In the genomic region with DNA sequence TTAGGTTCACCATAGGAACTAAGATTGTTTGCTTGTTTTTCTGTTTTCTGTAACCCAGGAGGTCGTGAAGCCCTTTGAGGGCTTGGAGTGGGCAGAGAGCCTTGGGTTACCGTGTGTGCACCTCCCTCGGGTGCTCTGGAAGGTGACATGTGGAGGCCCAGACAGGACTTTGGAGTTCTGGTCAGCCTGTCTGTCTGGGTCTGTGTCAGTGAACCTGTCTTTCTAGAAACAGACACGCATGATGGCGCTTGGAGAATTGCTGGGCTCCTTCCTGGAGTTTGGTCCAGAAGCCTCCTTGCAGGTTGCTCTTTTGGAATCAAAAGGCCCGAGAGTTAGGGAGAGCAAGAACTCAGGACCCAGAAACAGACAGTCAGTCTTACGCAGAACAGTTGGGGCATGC, we compare ENCODE assay signal across 8 mouse cellular contexts. TPM values are rescaled to one million over a fixed set of nuclear protein-coding genes. Genes with fewer than 3 reads are reported as not detected.
DNase-seq lines count a peak whose midpoint lies in the region; ATAC-seq and TF ChIP-seq lines count a peak whose summit lies in the region.

No protein-coding gene starts in this region.

- H3K4me3 ChIP-seq in lung, adult 2 months (replicated peaks; ENCODE audit: extremely low read depth, low read depth, low read length), result no peak overlapping the region
- H3K4me3 ChIP-seq in embryonic facial prominence, embryonic 15.5 days (replicated peaks), result peak overlapping the region; percentile 77
- H3K4me3 ChIP-seq in intestine, embryonic 16.5 days (ENCODE audit: low read length), result peak overlapping the region; percentile 47

- no peak overlapping the region for H3K9ac ChIP-seq in embryonic facial prominence, embryonic 15.5 days
- peak overlapping the region; percentile 69 for H3K9ac ChIP-seq in intestine, embryonic 16.5 days (ENCODE audit: low read depth, low read length)

- H3K9me3 ChIP-seq in embryonic facial prominence, embryonic 15.5 days (replicated peaks), result no peaks in the 10 kb centered on the region
- H3K9me3 ChIP-seq in intestine, embryonic 16.5 days (ENCODE audit: control insufficient read depth, low read length), result no peaks in the 10 kb centered on the region

- intact Hi-C loops in gastrocnemius, postnatal 14 days (cut with DNase I; ENCODE audit: low total_unique reads), result no loop called here

- peaks cover 47% of the 10 kb centered on the region for H3K36me3 ChIP-seq in embryonic facial prominence, embryonic 15.5 days
- H3K36me3 ChIP-seq in intestine, embryonic 16.5 days (ENCODE audit: control insufficient read depth, insufficient read depth, low read length), result peaks cover 9% of the 10 kb centered on the region

- peak overlapping the region; percentile 54 for H3K4me2 ChIP-seq in embryonic facial prominence, embryonic 15.5 days (replicated peaks)
- peak overlapping the region; percentile 54 for H3K4me2 ChIP-seq in intestine, embryonic 16.5 days (ENCODE audit: low read depth, low read length)

- peak; percentile 49 for DNase-seq in lung, adult 2 months
- no peak for DNase-seq in lung, postnatal 4 days
- DNase-seq in c-Kit-positive CD71-positive TER-119-positive erythroid progenitor cells, embryonic 14.5 days (ENCODE audit: low spot score), result no peak
- DNase-seq in T-cell, adult 2 months (ENCODE audit: low spot score), result no peak
- DNase-seq in gastrocnemius, postnatal 14 days, result no peak

- H3K27me3 ChIP-seq in embryonic facial prominence, embryonic 15.5 days, result no peaks in the 10 kb centered on the region
- no peaks in the 10 kb centered on the region for H3K27me3 ChIP-seq in intestine, embryonic 16.5 days (replicated peaks; ENCODE audit: control insufficient read depth, insufficient read depth, low read length)

- peak overlapping the region; percentile 91 for H3K27ac ChIP-seq in embryonic facial prominence, embryonic 15.5 days (replicated peaks)
- peak overlapping the region; percentile 95 for H3K27ac ChIP-seq in intestine, embryonic 16.5 days (ENCODE audit: low read length)

- no peak for ATAC-seq in embryonic facial prominence, embryonic 15.5 days (ENCODE audit: insufficient number of reproducible peaks, low FRiP score, low TSS enrichment, low read depth)
- peak; percentile 11 for ATAC-seq in intestine, embryonic 16.5 days
- ATAC-seq in megakaryocyte-erythroid progenitor cell, adult 5-6 weeks (replicated peaks; ENCODE audit: low FRiP score, low TSS enrichment, poor library complexity, severe bottlenecking), result 0 out of 2 replicates have a peak, but pooled peaks have one; percentile 1

- no peak for TF ChIP-seq CTCF in lung, adult 2 months (IDR thresholded peaks at IDR 0.05; ENCODE audit: insufficient read depth, low read length)

- 55% methylated on average over 7 of the region's 7 CpGs for WGBS in lung, adult 2 months
- WGBS in embryonic facial prominence, embryonic 15.5 days, result 74% methylated on average over 7 of the region's 7 CpGs
- 62% methylated on average over 7 of the region's 7 CpGs for WGBS in intestine, embryonic 16.5 days

- H3K4me1 ChIP-seq in lung, adult 2 months (ENCODE audit: control insufficient read depth, insufficient read depth, low read length), result peaks cover 6% of the 10 kb centered on the region
- H3K4me1 ChIP-seq in embryonic facial prominence, embryonic 15.5 days, result peaks cover 48% of the 10 kb centered on the region
- peaks cover 32% of the 10 kb centered on the region for H3K4me1 ChIP-seq in intestine, embryonic 16.5 days (ENCODE audit: control insufficient read depth, insufficient read depth, low read length)

- TF ChIP-seq POLR2A in lung, adult 2 months (IDR thresholded peaks at IDR 0.05; ENCODE audit: borderline replicate concordance, extremely low read depth, low read depth, low read length), result no peak

RNA-seq across cellular contexts. Expression of gene Ftl1, which starts 0.7 kb away (rescaled TPM):
- 2,878 and 3,367 TPM in 2 replicates for polyA plus RNA-seq in lung, adult 2 months (2012; rRNA removed)
- polyA plus RNA-seq in embryonic facial prominence, embryonic 15.5 days (2015; fragmentation: Nextera tagmentation; extraction: Ambion mirVana), result 4,629 and 4,755 TPM in 2 replicates
- 7,117 and 7,555 TPM in 2 replicates for polyA plus RNA-seq in intestine, embryonic 16.5 days (2015; fragmentation: Nextera tagmentation; extraction: Ambion mirVana)
- total RNA-seq in megakaryocyte-erythroid progenitor cell, adult 5-6 weeks (2014; fragmentation: Nextera tagmentation), result 1,148 and 1,512 TPM in 2 replicates
- 490 and 578 TPM in 2 replicates for total RNA-seq in megakaryocyte-erythroid progenitor cell, adult 5-6 weeks (2017)
- total RNA-seq in gastrocnemius, postnatal 14 days (2021), result 100 to 1,000 TPM; 119 to 132 TPM

RNA-seq across cellular contexts. Expression of gene Bax, which starts 6.3 kb away (rescaled TPM):
- 117 and 128 TPM in 2 replicates for polyA plus RNA-seq in lung, adult 2 months (2012; rRNA removed)
- polyA plus RNA-seq in embryonic facial prominence, embryonic 15.5 days (2015; fragmentation: Nextera tagmentation; extraction: Ambion mirVana), result 156 and 158 TPM in 2 replicates
- 178 and 185 TPM in 2 replicates for polyA plus RNA-seq in intestine, embryonic 16.5 days (2015; fragmentation: Nextera tagmentation; extraction: Ambion mirVana)
- total RNA-seq in megakaryocyte-erythroid progenitor cell, adult 5-6 weeks (2014; fragmentation: Nextera tagmentation), result 60.7 and 75.9 TPM in 2 replicates
- total RNA-seq in megakaryocyte-erythroid progenitor cell, adult 5-6 weeks (2017), result 38.8 and 40.8 TPM in 2 replicates
- total RNA-seq in gastrocnemius, postnatal 14 days (2021), result 10 to 100 TPM; 20.1 to 22.4 TPM

RNA-seq across cellular contexts. Expression of gene Tulp2, which starts 21.3 kb away (rescaled TPM):
- polyA plus RNA-seq in lung, adult 2 months (2012; rRNA removed), result 0.11 and 0.17 TPM in 2 replicates
- polyA plus RNA-seq in embryonic facial prominence, embryonic 15.5 days (2015; fragmentation: Nextera tagmentation; extraction: Ambion mirVana), result 1.1 and 1.8 TPM in 2 replicates
- polyA plus RNA-seq in intestine, embryonic 16.5 days (2015; fragmentation: Nextera tagmentation; extraction: Ambion mirVana), result 0.78 and 0.93 TPM in 2 replicates
- total RNA-seq in megakaryocyte-erythroid progenitor cell, adult 5-6 weeks (2014; fragmentation: Nextera tagmentation), result 0.42 TPM in 1 of 2 replicates, not detected in the other
- 0.19 TPM in 1 of 2 replicates, not detected in the other for total RNA-seq in megakaryocyte-erythroid progenitor cell, adult 5-6 weeks (2017)
- total RNA-seq in gastrocnemius, postnatal 14 days (2021), result not detected

RNA-seq across cellular contexts. Expression of gene Ruvbl2, which starts 22.5 kb away (rescaled TPM):
- polyA plus RNA-seq in lung, adult 2 months (2012; rRNA removed), result 61.1 and 61.7 TPM in 2 replicates
- polyA plus RNA-seq in embryonic facial prominence, embryonic 15.5 days (2015; fragmentation: Nextera tagmentation; extraction: Ambion mirVana), result 146 and 159 TPM in 2 replicates
- polyA plus RNA-seq in intestine, embryonic 16.5 days (2015; fragmentation: Nextera tagmentation; extraction: Ambion mirVana), result 121 and 134 TPM in 2 replicates
- 171 and 179 TPM in 2 replicates for total RNA-seq in megakaryocyte-erythroid progenitor cell, adult 5-6 weeks (2014; fragmentation: Nextera tagmentation)
- 185 and 236 TPM in 2 replicates for total RNA-seq in megakaryocyte-erythroid progenitor cell, adult 5-6 weeks (2017)
- 10 to 100 TPM; 20.3 to 23.7 TPM for total RNA-seq in gastrocnemius, postnatal 14 days (2021)

RNA-seq across cellular contexts. Expression of gene Gys1, which starts 25.7 kb away (rescaled TPM):
- polyA plus RNA-seq in lung, adult 2 months (2012; rRNA removed), result 33.0 and 39.4 TPM in 2 replicates
- polyA plus RNA-seq in embryonic facial prominence, embryonic 15.5 days (2015; fragmentation: Nextera tagmentation; extraction: Ambion mirVana), result 40.6 and 42.0 TPM in 2 replicates
- 49.4 and 53.1 TPM in 2 replicates for polyA plus RNA-seq in intestine, embryonic 16.5 days (2015; fragmentation: Nextera tagmentation; extraction: Ambion mirVana)
- total RNA-seq in megakaryocyte-erythroid progenitor cell, adult 5-6 weeks (2014; fragmentation: Nextera tagmentation), result 5.9 and 6.2 TPM in 2 replicates
- total RNA-seq in megakaryocyte-erythroid progenitor cell, adult 5-6 weeks (2017), result 3.4 and 4.6 TPM in 2 replicates
- 100 to 1,000 TPM; 167 to 213 TPM for total RNA-seq in gastrocnemius, postnatal 14 days (2021)
